Mouse (Mus musculus) left cerebral cortex, postnatal 25 days (tissue): ENCODE measurements at regions not wholly inside any gene's neighbourhood (a gene's known extent, or its start where the extent isn't known, plus 50 kb on each side); places are given as distances from the start of the nearest gene placed in this dataset.
A peak's percentile ranks its signal among the peaks of the same experiment; 100 is the strongest.

Source experiments
- DNase-seq, 2 experiments: peaks; one replicate each; pipeline ENCODE4 v3.0.0; 2022; ENCODE audit warnings: low spot score in 2 of 2, mixed read lengths in 1 of 2
- intact Hi-C: fragments of 180-260 bp; cut with DNase I; formaldehyde crosslinking; loops from one replicate; pipeline ENCODE4 v1.15.1; 2025

DNA sequence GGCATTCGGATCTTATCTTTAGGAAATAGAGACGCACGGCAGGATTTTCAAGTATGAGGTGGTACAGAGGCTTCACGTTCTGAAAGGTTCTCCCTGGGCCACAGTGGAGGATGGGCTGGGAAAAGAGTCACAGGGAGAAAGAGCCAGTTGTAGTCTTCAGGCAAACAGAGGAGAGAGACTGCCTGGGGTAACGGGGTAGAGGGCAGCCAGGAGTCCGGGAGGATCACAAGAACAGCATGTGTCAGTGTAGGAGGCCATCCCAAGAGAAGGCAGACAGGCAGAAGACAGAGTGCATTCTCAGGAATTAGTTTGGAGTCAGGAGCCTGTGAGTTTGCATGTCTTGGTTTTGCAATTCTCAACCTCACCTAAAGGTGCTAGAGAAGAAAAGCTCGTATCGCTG lies 94.5 kb upstream of the Cpeb4 start:
- intact Hi-C loops = no loop called here
- DNase-seq = no peak

- DNase-seq = no peak
- intact Hi-C loops = no loop called here
These were observed 93.2 kb upstream of the Cpeb4 start for GRCm38 (mm10) chr11:31778766-31779165.

GRCm38 (mm10) chr11:31779267-31779666 lies 92.7 kb upstream of the Cpeb4 start:
- intact Hi-C loops = no loop called here
- DNase-seq = no peak

DNA sequence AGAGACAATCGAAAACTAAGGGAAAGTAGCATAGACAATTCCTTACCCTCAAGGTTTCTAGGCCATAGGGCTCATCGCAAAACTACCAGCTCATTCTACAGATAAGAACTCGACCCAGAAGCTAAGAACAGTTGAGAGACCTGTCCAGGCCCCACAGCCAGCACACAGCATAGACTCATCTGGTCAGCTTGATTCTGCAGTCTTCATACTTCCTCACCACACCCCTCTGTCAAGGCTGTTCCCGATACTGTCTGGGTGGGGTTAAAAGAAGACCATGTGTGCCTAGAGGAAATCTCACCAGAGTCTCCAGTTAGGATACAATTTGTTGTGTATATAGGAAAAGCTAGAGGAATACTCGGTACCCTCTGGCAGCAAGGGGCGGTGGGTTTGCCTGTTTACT lies 91.0 kb upstream of the Cpeb4 start:
- intact Hi-C loops = no loop called here
- DNase-seq = no peak

DNA sequence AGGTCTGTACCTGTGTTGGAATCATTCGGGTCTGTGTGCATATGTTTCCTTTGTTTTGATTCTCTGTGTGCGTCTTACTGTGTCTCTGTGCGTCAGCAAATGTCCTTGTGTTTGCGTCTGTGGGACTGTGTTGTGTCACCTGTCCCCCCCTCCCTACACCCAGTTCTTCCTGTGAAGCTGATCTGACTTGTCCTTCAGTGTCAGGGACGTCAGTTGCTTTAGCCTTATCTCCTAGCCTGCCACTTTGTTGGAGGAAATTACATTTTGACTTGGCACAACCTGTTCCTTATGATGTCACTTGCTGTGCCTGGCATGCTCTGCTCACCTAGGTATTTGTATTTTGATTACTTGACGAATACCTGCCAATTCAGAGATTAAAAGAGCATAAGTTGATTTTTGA lies 90.4 kb upstream of the Cpeb4 start:
- intact Hi-C loops = no loop called here
- DNase-seq = no peak

- DNase-seq = no peak
- intact Hi-C loops = no loop called here
These were observed 88.4 kb upstream of the Cpeb4 start for GRCm38 (mm10) chr11:31783506-31784063.

- intact Hi-C loops = no loop called here
- peak in 1 of 2 experiments; percentile 72 for DNase-seq
These were observed 87.6 kb upstream of the Cpeb4 start for GRCm38 (mm10) chr11:31784332-31784901.

DNA sequence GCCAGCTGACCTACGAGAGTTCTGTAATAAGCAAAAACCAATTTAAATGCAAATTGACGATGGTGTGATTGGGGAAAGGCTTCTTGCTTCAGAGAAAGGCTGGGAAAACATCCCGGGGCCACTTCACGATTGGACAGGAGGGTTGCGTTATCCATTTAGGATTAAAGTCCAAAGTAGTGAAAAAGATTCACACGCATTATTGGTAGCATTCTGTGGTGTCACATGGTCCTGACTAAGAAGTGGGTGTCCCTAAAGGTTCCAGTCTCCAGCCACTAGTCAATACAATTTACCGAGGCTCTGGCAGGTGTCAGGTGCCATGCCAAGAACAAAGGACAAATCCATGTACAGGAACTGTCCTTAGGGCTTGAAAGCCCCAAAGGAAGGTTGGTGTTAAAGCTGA lies 86.9 kb upstream of the Cpeb4 start:
- no peak for DNase-seq
- intact Hi-C loops = no loop called here

DNA sequence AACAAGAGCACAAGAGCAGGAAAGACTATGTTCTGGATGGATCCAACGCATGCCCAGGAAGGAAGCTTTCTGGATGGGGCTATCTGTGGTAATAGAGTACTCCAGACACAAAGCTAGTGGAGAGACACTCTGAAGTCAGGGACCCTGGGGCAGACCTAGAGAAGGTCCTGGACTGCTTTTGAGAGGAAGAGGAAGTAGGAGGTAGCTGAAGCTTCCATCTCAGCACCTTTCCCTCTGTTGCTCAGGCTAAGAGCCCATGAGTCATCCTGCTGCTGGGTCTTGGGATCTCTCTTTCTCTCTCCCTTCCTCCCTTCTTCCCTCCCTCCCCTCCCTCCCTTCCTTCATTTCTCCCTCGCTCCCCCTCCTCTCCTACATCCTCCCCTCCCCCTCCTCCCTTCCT lies 84.6 kb upstream of the Cpeb4 start:
- no peak for DNase-seq
- intact Hi-C loops = no loop called here

- DNase-seq = no peak
- intact Hi-C loops = no loop called here
These were observed 83.9 kb upstream of the Cpeb4 start for GRCm38 (mm10) chr11:31787917-31788703.

DNA sequence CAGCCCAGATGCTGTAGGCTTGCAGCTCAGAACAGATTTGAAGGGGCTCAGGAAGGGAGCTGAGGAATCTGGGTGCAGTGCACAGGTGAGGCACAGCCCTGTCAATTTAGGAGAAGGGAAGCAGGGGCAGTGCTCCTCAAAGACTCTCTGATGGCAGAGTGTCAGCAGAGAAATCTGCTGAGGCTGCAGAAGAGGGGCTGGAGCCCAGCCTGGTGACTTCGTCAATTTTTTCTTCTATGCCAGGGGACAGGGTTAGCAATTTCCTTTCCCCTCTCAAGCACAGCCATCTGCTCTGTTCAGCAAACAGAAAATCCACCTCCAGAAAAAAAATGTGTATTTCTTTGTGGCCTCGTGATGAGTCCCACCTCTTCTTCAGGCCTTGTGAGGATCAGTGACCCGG lies 82.0 kb upstream of the Cpeb4 start:
- no peak for DNase-seq
- intact Hi-C loops = no loop called here

GRCm38 (mm10) chr11:31791264-31791663 lies 80.7 kb upstream of the Cpeb4 start:
- intact Hi-C loops = no loop called here
- no peak for DNase-seq

- DNase-seq = no peak
- intact Hi-C loops = no loop called here
These were observed 76.9 kb upstream of the Cpeb4 start for GRCm38 (mm10) chr11:31795084-31795483.

- peak in 1 of 2 experiments; percentile 70 for DNase-seq
- intact Hi-C loops = no loop called here
These were observed 75.8 kb upstream of the Cpeb4 start for GRCm38 (mm10) chr11:31796245-31796644.

DNA sequence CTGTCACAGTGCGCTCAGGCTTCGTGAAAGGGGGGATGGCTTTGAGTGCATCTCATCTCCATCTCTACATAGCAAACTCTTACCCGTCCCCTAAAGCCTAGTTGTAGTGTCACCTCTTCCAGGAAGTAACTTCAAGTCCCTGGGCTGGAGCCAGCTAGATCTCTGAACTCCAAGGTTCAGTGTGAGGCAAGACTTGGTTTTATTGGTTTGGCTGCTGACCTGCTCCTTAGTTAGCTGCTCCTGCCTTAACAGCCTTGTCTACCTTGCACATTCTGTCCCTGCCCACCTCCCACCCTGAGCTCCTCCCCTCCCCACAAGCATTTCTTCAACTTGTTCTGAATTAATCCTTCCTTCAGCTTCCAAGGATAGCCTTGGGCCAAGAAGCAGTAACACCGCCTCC lies 70.4 kb upstream of the Cpeb4 start:
- intact Hi-C loops = no loop called here
- no peak for DNase-seq

DNA sequence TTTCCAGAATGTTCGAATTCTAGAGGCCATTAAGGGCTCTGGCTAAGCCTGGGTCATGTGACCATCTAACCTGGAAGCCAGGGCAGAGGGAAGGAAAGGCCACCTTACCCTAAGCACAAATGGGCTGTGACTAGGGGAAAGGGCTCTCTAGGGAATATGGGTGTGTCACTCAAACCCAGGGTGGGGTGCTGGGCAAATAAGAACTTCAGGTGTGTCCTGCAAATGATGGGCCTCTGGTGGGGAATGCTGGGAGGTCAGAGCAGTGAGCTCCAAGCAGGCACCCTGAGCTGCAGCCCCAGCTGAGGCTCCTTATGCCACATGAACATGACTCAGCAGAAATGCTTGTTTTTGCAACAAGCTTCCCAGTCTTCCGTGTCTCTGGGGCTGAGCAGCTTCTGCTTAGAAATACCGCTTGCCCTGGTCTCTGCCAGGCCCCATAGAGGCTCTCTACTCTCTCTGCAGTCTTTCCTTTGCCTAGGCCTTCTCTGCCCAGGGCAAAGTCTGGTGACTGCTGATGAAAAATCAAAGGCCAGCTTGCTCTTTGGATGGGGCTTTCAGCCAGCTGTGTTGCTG lies 68.6 kb upstream of the Cpeb4 start:
- DNase-seq = peak in 1 of 2 experiments; percentile 53
- intact Hi-C loops = loop anchor here (2.0 kb wide), 1 partner anchor 41 kb away; no protein-coding TSS in a partner anchor

- intact Hi-C loops = no loop called here
- DNase-seq = no peak
These were observed 67.5 kb upstream of the Cpeb4 start for GRCm38 (mm10) chr11:31804518-31804917.

- intact Hi-C loops = no loop called here
- peak in 1 of 2 experiments; percentile 76 for DNase-seq
These were observed 64.4 kb upstream of the Cpeb4 start for GRCm38 (mm10) chr11:31807461-31808215.

DNA sequence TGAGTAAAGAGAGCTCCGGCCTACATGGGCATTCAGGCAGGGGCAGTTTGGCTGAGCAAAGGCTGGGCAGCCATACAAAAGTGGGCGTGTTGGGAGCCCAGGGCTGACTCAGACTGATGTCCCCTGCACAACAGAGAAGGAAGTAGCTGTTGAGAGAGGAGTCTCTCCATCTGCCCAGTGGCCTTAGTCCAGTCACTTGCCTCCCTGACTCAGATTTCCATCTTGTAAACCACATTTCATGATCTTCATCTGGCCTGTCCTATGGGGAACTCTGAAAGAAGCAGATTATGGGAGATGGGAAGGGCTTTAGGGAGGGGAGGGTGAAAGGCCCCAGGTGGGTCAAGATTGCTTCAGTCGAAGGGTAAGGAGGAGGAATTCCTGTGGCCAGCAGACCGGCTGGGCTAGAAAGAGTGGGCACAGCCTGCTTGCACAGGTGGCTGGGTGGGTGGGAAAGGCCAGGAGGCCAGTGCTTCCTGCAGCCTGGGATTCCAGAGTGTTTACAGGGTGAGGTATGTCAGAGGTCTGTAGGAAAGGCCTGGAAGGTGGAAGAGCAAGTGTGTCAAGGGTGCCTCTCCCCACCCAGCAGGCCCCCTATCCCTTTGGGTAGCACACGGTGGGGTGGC lies 63.7 kb upstream of the Cpeb4 start:
- intact Hi-C loops = no loop called here

More for the DNA sequence above, 63.7 kb upstream of the Cpeb4 start:
- peak in 1 of 2 experiments; percentile 52 for DNase-seq
